Mouse (Mus musculus) natural killer cell, adult 2 months (primary cell): ENCODE results near the gene Dgke.
A peak's percentile ranks its signal among the peaks of the same experiment; 100 is the strongest.
"Not testable (repeated sequence)": the region's sequence is repeated elsewhere in the genome, so short reads cannot be mapped to it uniquely, and the experiment has no call there.

Experiments used
- DNase-seq, 2 experiments: peaks; one replicate each; pipeline ENCODE4 v3.0.0; 2022; ENCODE audit warnings: low spot score in 2 of 2

Dgke gene

GRCm38 (mm10) chr11:89074783-89075413, 8.2 kb upstream of the Dgke start:
- DNase-seq = no peak

- DNase-seq = no peak
Observed at GRCm38 (mm10) chr11:89073541-89073940, 6.9 kb upstream of the Dgke start, which contains the start of gene Gm525. Gene Gm525, plus strand, starts transcription at chr11:89073841.

- DNase-seq = no peak
Observed at GRCm38 (mm10) chr11:89071522-89071921, 4.9 kb upstream of the Dgke start.

- peak; percentile 60 to 80 for DNase-seq
Observed at GRCm38 (mm10) chr11:89069303-89069702, 2.7 kb upstream of the Dgke start.

GRCm38 (mm10) chr11:89068649-89069048, 2.0 kb upstream of the Dgke start:
- DNase-seq = no peak

- no peak for DNase-seq
Observed at GRCm38 (mm10) chr11:89067871-89068490, 1.3 kb upstream of the Dgke start.

- DNase-seq = no peak
Observed at GRCm38 (mm10) chr11:89067301-89067822, 712 bp upstream of the Dgke start.

GRCm38 (mm10) chr11:89066126-89066525, 524 bp downstream of the Dgke start:
- no peak for DNase-seq

- peak in 1 of 2 experiments; percentile 54 for DNase-seq
Observed at GRCm38 (mm10) chr11:89065297-89065696, 1.4 kb downstream of the Dgke start.

GRCm38 (mm10) chr11:89064312-89064711, 2.3 kb downstream of the Dgke start:
- no peak for DNase-seq

- DNase-seq = peak; percentile 51 to 52
Observed at GRCm38 (mm10) chr11:89061362-89061761, 5.3 kb downstream of the Dgke start.

GRCm38 (mm10) chr11:89060423-89061089, 6.1 kb downstream of the Dgke start:
- DNase-seq = peak; percentile 89 to 96

GRCm38 (mm10) chr11:89059919-89060422, 6.7 kb downstream of the Dgke start:
- DNase-seq = peak; percentile 34 to 39

- peak in 1 of 2 experiments; percentile 28 for DNase-seq
Observed at GRCm38 (mm10) chr11:89058515-89059270, 8.0 kb downstream of the Dgke start.

GRCm38 (mm10) chr11:89055931-89056690, 10.5 kb downstream of the Dgke start:
- DNase-seq = no peak

GRCm38 (mm10) chr11:89051767-89052166, 14.9 kb downstream of the Dgke start:
- DNase-seq = no peak

- no peak for DNase-seq
Observed at GRCm38 (mm10) chr11:89046021-89046420, 20.6 kb downstream of the Dgke start.

GRCm38 (mm10) chr11:89045501-89045900, 21.1 kb downstream of the Dgke start:
- DNase-seq = not testable (repeated sequence)

- DNase-seq = no peak
Observed at GRCm38 (mm10) chr11:89043046-89043445, 23.6 kb downstream of the Dgke start.

- not testable (repeated sequence) for DNase-seq
Observed at GRCm38 (mm10) chr11:89041073-89041472, 25.6 kb downstream of the Dgke start.

- peak; percentile 59 to 79 for DNase-seq
Observed at GRCm38 (mm10) chr11:89039325-89039724, 27.3 kb downstream of the Dgke start.
